Mouse (Mus musculus) layer of hippocampus, postnatal 25 days (tissue): Measurements from ENCODE around the gene Hivep3. TPM values are rescaled to one million over a fixed set of nuclear protein-coding genes. Genes with fewer than 3 reads are reported as not detected.

Experiments
- DNase-seq, 2 experiments: peaks; one replicate each; pipeline ENCODE4 v3.0.0; 2022; ENCODE audit warnings: mixed read lengths in 2 of 2, low spot score in 1 of 2; ENCODE audit errors: extremely low spot score in 1 of 2
- total RNA-seq, 2 experiments: library from RNA; stranded (reverse); gene quantifications; 2 replicates each; pipeline ENCODE4 v1.2.3; 2021

Hivep3 gene
- total RNA-seq, 2 experiments from 2014 or later: 37.9 to 57.4 TPM

GRCm38 (mm10) chr4:119814185-119815132 is 80.9 kb downstream of the Hivep3 start:
- DNase-seq: peak; percentile 42 to 44

- peak in 1 of 2 experiments; percentile 31 for DNase-seq
These were observed 81.7 kb downstream of the Hivep3 start for GRCm38 (mm10) chr4:119815133-119815792.

GRCm38 (mm10) chr4:119815793-119816161 is 82.2 kb downstream of the Hivep3 start:
- DNase-seq: no peak

GRCm38 (mm10) chr4:119816620-119817356 is 83.2 kb downstream of the Hivep3 start:
- peak in 1 of 2 experiments; percentile 27 for DNase-seq

- no peak for DNase-seq
These were observed 92.4 kb downstream of the Hivep3 start for GRCm38 (mm10) chr4:119825956-119826355.

- no peak for DNase-seq
These were observed 94.8 kb downstream of the Hivep3 start for GRCm38 (mm10) chr4:119828386-119828785.

GRCm38 (mm10) chr4:119828996-119829395 is 95.4 kb downstream of the Hivep3 start:
- DNase-seq: no peak

- no peak for DNase-seq
These were observed 99.7 kb downstream of the Hivep3 start for GRCm38 (mm10) chr4:119833333-119833732.

- no peak for DNase-seq
These were observed 100.3 kb downstream of the Hivep3 start for GRCm38 (mm10) chr4:119833884-119834283.

- no peak for DNase-seq
These were observed 102.6 kb downstream of the Hivep3 start for GRCm38 (mm10) chr4:119836181-119836580.

- no peak for DNase-seq
These were observed 104.0 kb downstream of the Hivep3 start for GRCm38 (mm10) chr4:119837505-119838065.

GRCm38 (mm10) chr4:119838308-119838707 is 104.7 kb downstream of the Hivep3 start:
- DNase-seq: no peak

- DNase-seq: no peak
These were observed 109.7 kb downstream of the Hivep3 start for GRCm38 (mm10) chr4:119843294-119843693.

- DNase-seq: no peak
These were observed 110.7 kb downstream of the Hivep3 start for GRCm38 (mm10) chr4:119844267-119844666.

- no peak for DNase-seq
These were observed 112.1 kb downstream of the Hivep3 start for GRCm38 (mm10) chr4:119845596-119846161.

GRCm38 (mm10) chr4:119852483-119852882 is 118.9 kb downstream of the Hivep3 start:
- DNase-seq: no peak

- no peak for DNase-seq
These were observed 120.9 kb downstream of the Hivep3 start for GRCm38 (mm10) chr4:119854307-119855144.

- no peak for DNase-seq
These were observed 125.9 kb downstream of the Hivep3 start for GRCm38 (mm10) chr4:119859454-119859853.

- no peak for DNase-seq
These were observed 127.4 kb downstream of the Hivep3 start for GRCm38 (mm10) chr4:119861001-119861400.
